Mouse (Mus musculus) small intestine, adult 2 months (tissue): ENCODE data around the gene Rpl23a.

ENCODE experiments used
- CTCF ChIP-seq: fragments of 200-500 bp; IDR thresholded peaks from 2 replicates; pipeline ENCODE4 v1.5.1; 2012; ENCODE audit warnings: low read depth, mild to moderate bottlenecking, control low read depth, inconsistent platforms, low read length, moderate library complexity, mixed read lengths; ENCODE audit not compliant: insufficient replicate concordance, insufficient read length; ENCODE audit errors: extremely low read depth
- POLR2A ChIP-seq: fragments of 200-500 bp; IDR thresholded peaks from 2 replicates; pipeline ENCODE4 v1.6.1; 2012; ENCODE audit warnings: low read depth, mild to moderate bottlenecking, control low read depth, inconsistent platforms, low read length, moderate library complexity

DNA sequence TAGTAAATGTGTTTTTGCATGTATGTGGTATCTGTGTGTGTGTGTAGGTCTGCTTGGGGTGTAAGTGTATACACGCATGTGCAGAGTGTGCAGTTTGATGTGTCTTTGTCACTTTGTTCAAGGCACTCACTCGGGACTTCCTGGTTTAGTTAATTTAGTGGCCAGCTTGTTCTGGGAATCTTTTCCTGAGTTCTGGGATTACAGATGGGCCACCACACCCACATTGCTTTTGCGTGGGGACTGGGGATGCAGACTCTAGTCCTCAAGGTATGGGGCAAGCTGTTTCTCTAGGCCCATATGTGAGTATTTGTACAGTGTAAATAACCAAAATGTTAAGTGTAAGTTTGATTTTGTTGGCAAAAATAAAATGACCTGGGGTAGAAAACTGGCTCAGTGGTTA, 49.0 kb downstream of the Rpl23a start:
- TF ChIP-seq POLR2A (no peak), CTCF (no peak)
